Mouse (Mus musculus) heart, embryonic 16.5 days (tissue): ENCODE measurements at regions not wholly inside any gene's neighbourhood (a gene's known extent, or its start where the extent isn't known, plus 50 kb on each side); places are given as distances from the start of the nearest gene placed in this dataset.

Experiments
- ATAC-seq: fragments of 200-750 bp; cut with Nextera tagmentation; replicated peaks from 2 replicates; pipeline ENCODE4 v1.8.0; 2017; ENCODE audit warnings: moderate number of reproducible peaks; ENCODE audit not compliant: insufficient read depth, low FRiP score; ENCODE audit errors: extremely low read depth
- H3K27ac ChIP-seq: fragments of 300-500 bp; sonication (generic); 2 replicates; pipeline ENCODE4 v1.5.1; 2014; ENCODE audit warnings: mild to moderate bottlenecking, low read length, control low read depth, moderate library complexity
- H3K27me3 ChIP-seq: fragments of 300-500 bp; sonication (generic); 2 replicates; pipeline ENCODE4 v1.6.1; 2014; ENCODE audit warnings: low read length, mixed read lengths; ENCODE audit not compliant: control insufficient read depth, insufficient read depth
- H3K36me3 ChIP-seq: fragments of 300-500 bp; sonication (generic); 2 replicates; pipeline ENCODE4 v1.6.1; 2014; ENCODE audit not compliant: control insufficient read depth, insufficient read depth
- H3K4me1 ChIP-seq: fragments of 300-500 bp; sonication (generic); 2 replicates; pipeline ENCODE4 v1.6.1; 2014; ENCODE audit warnings: low read length, mixed read lengths; ENCODE audit not compliant: control insufficient read depth, insufficient read depth
- H3K4me2 ChIP-seq: fragments of 300-500 bp; sonication (generic); 2 replicates; pipeline ENCODE4 v1.6.1; 2014; ENCODE audit warnings: low read depth, mild to moderate bottlenecking, control low read depth, low read length
- H3K4me3 ChIP-seq: fragments of 300-500 bp; sonication (generic); 2 replicates; pipeline ENCODE4 v1.5.1; 2014; ENCODE audit warnings: mild to moderate bottlenecking, control low read depth, low read length
- H3K9ac ChIP-seq: fragments of 300-500 bp; sonication (generic); 2 replicates; pipeline ENCODE4 v1.6.1; 2014; ENCODE audit warnings: low read length, control low read depth
- H3K9me3 ChIP-seq: fragments of 300-500 bp; sonication (generic); replicated peaks from 2 replicates; pipeline ENCODE4 v1.6.1; 2016; ENCODE audit warnings: low read length; ENCODE audit not compliant: control insufficient read depth
- WGBS: fragments of 180-500 bp; shearing (Covaris S2); extraction: QIAGEN DNeasy Blood & Tissue Kit; methylation state at CpG from one replicate; pipeline ENCODE4 v1.1.7; 2014; 5-methylcytosine and 5-hydroxymethylcytosine counted together

GRCm38 (mm10) chr3:156410126-156410525, 151.5 kb upstream of the Negr1 start:
- Histone ChIP-seq H3K36me3 (no peaks in the 10 kb centered on the region), H3K4me2 (no peak overlapping the region), H3K27me3 (no peaks in the 10 kb centered on the region), H3K4me1 (no peaks in the 10 kb centered on the region), H3K9me3 (no peaks in the 10 kb centered on the region), H3K4me3 (no peak overlapping the region), H3K9ac (no peak overlapping the region), H3K27ac (no peak overlapping the region)
- no peak for ATAC-seq
- 44% methylated on average over 1 of the region's 1 CpGs for WGBS

- Histone ChIP-seq H3K9ac (no peak overlapping the region), H3K4me1 (no peaks in the 10 kb centered on the region), H3K27me3 (no peaks in the 10 kb centered on the region), H3K27ac (no peak overlapping the region), H3K9me3 (no peaks in the 10 kb centered on the region), H3K4me2 (no peak overlapping the region), H3K4me3 (no peak overlapping the region), H3K36me3 (no peaks in the 10 kb centered on the region)
- no peak for ATAC-seq
- WGBS: 76% methylated on average over 3 of the region's 3 CpGs
These were observed 148.8 kb upstream of the Negr1 start for GRCm38 (mm10) chr3:156412757-156413156.

- Histone ChIP-seq H3K4me3 (no peak overlapping the region), H3K36me3 (no peaks in the 10 kb centered on the region), H3K27ac (no peak overlapping the region), H3K4me2 (no peak overlapping the region), H3K9me3 (no peaks in the 10 kb centered on the region), H3K27me3 (no peaks in the 10 kb centered on the region), H3K4me1 (no peaks in the 10 kb centered on the region), H3K9ac (no peak overlapping the region)
- ATAC-seq: no peak
- WGBS: 85% methylated on average over 13 of the region's 13 CpGs
These were observed 146.9 kb upstream of the Negr1 start for GRCm38 (mm10) chr3:156414431-156415427.

GRCm38 (mm10) chr3:156418124-156418523, 143.5 kb upstream of the Negr1 start:
- H3K27me3 ChIP-seq: no peaks in the 10 kb centered on the region
- no peak overlapping the region for H3K4me3 ChIP-seq
- H3K36me3 ChIP-seq: no peaks in the 10 kb centered on the region
- ATAC-seq: no peak
- no peak overlapping the region for H3K27ac ChIP-seq
- no peaks in the 10 kb centered on the region for H3K4me1 ChIP-seq
- no peak overlapping the region for H3K4me2 ChIP-seq
- no peak overlapping the region for H3K9ac ChIP-seq
- no peaks in the 10 kb centered on the region for H3K9me3 ChIP-seq

- no peaks in the 10 kb centered on the region for H3K9me3 ChIP-seq
- no peak overlapping the region for H3K4me2 ChIP-seq
- no peak overlapping the region for H3K4me3 ChIP-seq
- H3K27me3 ChIP-seq: no peaks in the 10 kb centered on the region
- no peak overlapping the region for H3K9ac ChIP-seq
- H3K4me1 ChIP-seq: no peaks in the 10 kb centered on the region
- ATAC-seq: no peak
- H3K36me3 ChIP-seq: no peaks in the 10 kb centered on the region
- no peak overlapping the region for H3K27ac ChIP-seq
- WGBS: 65% methylated on average over 3 of the region's 3 CpGs
These were observed 138.5 kb upstream of the Negr1 start for GRCm38 (mm10) chr3:156423100-156423499.

GRCm38 (mm10) chr3:156455042-156455441, 106.6 kb upstream of the Negr1 start:
- Histone ChIP-seq H3K4me3 (no peak overlapping the region), H3K9me3 (no peaks in the 10 kb centered on the region), H3K9ac (no peak overlapping the region), H3K27me3 (no peaks in the 10 kb centered on the region), H3K4me1 (no peaks in the 10 kb centered on the region), H3K36me3 (no peaks in the 10 kb centered on the region), H3K27ac (no peak overlapping the region), H3K4me2 (no peak overlapping the region)
- no peak for ATAC-seq
- 47% methylated on average over 4 of the region's 4 CpGs for WGBS

GRCm38 (mm10) chr3:156463299-156463698, 98.3 kb upstream of the Negr1 start:
- no peak overlapping the region for H3K9ac ChIP-seq
- H3K4me1 ChIP-seq: peaks cover 4% of the 10 kb centered on the region; the same call in 1 of the 2 replicates
- ATAC-seq: no peak
- H3K27me3 ChIP-seq: no peaks in the 10 kb centered on the region
- no peak overlapping the region for H3K27ac ChIP-seq
- no peaks in the 10 kb centered on the region for H3K36me3 ChIP-seq
- no peak overlapping the region for H3K4me3 ChIP-seq
- no peak overlapping the region for H3K4me2 ChIP-seq
- 51% methylated on average over 2 of the region's 2 CpGs for WGBS
- no peaks in the 10 kb centered on the region for H3K9me3 ChIP-seq

- Histone ChIP-seq H3K36me3 (no peaks in the 10 kb centered on the region), H3K4me3 (no peak overlapping the region), H3K4me1 (peaks cover 4% of the 10 kb centered on the region; the same call in 1 of the 2 replicates), H3K27ac (no peak overlapping the region), H3K4me2 (no peak overlapping the region), H3K9me3 (no peaks in the 10 kb centered on the region), H3K9ac (no peak overlapping the region), H3K27me3 (no peaks in the 10 kb centered on the region)
- 58% methylated on average over 5 of the region's 5 CpGs for WGBS
- ATAC-seq: no peak
These were observed 96.0 kb upstream of the Negr1 start for GRCm38 (mm10) chr3:156465601-156466000.

GRCm38 (mm10) chr3:156472665-156473064, 88.9 kb upstream of the Negr1 start:
- no peaks in the 10 kb centered on the region for H3K9me3 ChIP-seq
- ATAC-seq: no peak

More at GRCm38 (mm10) chr3:156472665-156473064, 88.9 kb upstream of the Negr1 start:
- Histone ChIP-seq H3K36me3 (no peaks in the 10 kb centered on the region), H3K4me3 (no peak overlapping the region), H3K4me1 (no peaks in the 10 kb centered on the region), H3K4me2 (no peak overlapping the region), H3K27ac (no peak overlapping the region), H3K9ac (no peak overlapping the region), H3K27me3 (no peaks in the 10 kb centered on the region)
- 84% methylated on average over 4 of the region's 4 CpGs for WGBS
